Mouse (Mus musculus) right cerebral cortex, adult 2 months (tissue): ENCODE data around the gene Rpn1.
"Not testable (repeated sequence)": the region's sequence is repeated elsewhere in the genome, so short reads cannot be mapped to it uniquely, and the experiment has no call there.

Experiments used
- DNase-seq, 2 experiments: peaks; one replicate each; pipeline ENCODE4 v3.0.0; 2021 to 2022; ENCODE audit warnings: low spot score in 2 of 2

Gene Rpn1

DNA sequence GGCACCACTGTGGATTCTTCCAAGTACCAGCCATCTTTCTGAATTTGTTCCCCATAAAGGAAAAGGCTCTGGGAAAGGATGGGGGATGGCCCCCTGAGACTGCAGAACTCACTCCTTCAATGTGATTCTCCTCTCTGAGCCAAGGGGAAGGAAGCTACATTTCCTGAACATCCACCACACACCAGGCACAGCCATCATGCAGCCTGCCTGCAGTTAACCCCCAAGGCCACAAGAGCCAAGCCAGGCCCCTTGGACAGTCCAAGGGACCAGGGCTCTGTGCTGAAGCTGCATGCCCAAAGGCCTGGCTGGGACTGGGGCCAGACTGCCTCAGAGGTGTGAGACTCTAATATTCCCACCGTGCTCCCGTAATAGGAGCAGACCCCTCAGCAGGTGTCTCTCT, 37.5 kb downstream of the Rpn1 start:
- no peak for DNase-seq

GRCm38 (mm10) chr6:88123150-88123857, 39.0 kb downstream of the Rpn1 start:
- no peak for DNase-seq

DNA sequence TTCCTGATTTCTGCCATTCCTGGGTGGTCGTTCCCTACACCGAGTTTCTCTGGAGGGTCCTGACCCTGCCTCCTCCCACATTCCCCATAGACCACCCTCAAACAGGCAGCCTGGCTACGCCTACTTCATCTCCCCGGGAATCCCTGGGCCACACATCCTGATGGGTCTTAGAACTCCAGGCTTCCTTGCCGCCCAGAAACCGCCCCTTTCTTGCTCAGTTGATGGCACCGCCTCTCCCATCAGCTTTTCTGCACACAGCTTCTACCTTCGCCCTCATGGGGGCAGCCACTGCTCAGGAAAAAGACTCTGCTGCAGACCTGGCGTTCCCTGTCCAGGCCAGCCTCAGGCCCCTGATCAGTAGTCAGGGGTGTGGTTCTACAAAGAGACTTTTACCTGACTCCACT, 39.6 kb downstream of the Rpn1 start:
- DNase-seq = peak; percentile 43 to 48

GRCm38 (mm10) chr6:88124551-88124950, 40.3 kb downstream of the Rpn1 start:
- DNase-seq = no peak

- DNase-seq = not testable (repeated sequence)
Observed at GRCm38 (mm10) chr6:88125815-88126214, 41.5 kb downstream of the Rpn1 start.

- DNase-seq = no peak
Observed at GRCm38 (mm10) chr6:88131521-88131920, 47.2 kb downstream of the Rpn1 start.

DNA sequence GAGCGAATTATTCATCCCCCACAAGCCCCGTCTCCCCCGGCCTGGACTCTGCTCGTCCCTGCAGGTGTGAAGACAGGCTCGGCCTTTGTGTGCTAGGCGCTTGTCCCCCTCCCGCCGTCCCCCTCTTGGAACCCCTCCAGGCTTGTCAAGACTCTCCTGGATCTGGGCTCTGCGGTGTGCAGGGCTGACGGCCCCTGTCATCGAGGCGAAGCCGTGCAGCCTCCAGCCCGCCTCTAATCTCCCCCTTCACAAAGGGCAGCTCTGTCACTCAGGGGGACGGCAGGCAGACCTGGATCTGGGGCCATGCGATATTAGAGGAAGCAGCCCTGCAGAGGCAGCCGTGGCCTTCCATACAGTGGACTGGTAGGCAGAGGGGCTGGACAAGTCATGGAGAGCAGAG, 47.8 kb downstream of the Rpn1 start:
- DNase-seq = no peak

- DNase-seq = no peak
Observed at GRCm38 (mm10) chr6:88133061-88133460, 48.8 kb downstream of the Rpn1 start.

- DNase-seq = no peak
Observed at GRCm38 (mm10) chr6:88133878-88134277, 49.6 kb downstream of the Rpn1 start.

DNA sequence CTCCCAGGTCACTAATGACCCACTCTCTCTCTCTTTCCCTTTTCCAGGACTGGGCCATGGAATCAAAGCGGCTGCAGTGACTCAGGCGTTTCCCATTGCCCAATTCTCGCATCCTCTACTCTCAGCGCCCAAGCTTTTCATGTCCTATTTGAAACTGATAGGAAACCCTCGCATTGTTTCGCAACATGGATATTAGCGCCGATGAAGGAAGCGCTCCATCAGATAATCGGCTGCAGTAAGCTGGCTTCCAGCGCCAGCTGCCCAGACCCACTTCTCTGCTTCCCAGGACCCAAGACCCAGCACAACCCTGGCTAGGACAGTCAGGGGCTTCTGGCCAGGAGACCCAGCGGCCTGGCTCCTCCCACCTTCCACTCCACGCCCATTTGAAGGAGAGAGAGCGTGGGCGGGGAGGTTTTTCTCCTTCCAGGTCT, 51.9 kb downstream of the Rpn1 start:
- DNase-seq = no peak

GRCm38 (mm10) chr6:88138485-88138884, 54.2 kb downstream of the Rpn1 start:
- DNase-seq = no peak

DNA sequence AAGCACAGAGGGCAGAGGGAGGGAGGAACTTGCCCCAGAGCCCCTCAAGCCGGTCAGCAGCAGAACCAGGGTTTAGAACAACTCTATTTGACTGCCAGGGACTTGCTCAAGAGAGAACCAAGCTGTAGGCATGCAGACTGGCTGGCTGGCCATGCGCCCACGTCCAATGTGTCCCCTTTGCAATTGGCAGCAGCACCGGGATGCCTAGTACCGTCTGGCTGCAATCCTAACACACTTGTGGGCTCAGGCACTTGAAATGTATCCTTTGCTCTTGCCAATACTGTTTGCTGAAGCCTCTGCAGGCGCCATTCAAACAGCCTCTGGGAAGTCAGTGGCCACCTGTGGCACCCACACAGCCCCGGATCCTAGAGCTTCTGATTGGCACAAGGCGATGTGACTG, 56.0 kb downstream of the Rpn1 start:
- DNase-seq = peak; percentile 72 to 79

GRCm38 (mm10) chr6:88145793-88146192, 61.5 kb downstream of the Rpn1 start:
- no peak for DNase-seq

- DNase-seq = no peak
Observed at GRCm38 (mm10) chr6:88146576-88146975, 62.3 kb downstream of the Rpn1 start.

- no peak for DNase-seq
Observed at GRCm38 (mm10) chr6:88147411-88148003, 63.2 kb downstream of the Rpn1 start.

- DNase-seq = no peak
Observed at GRCm38 (mm10) chr6:88151335-88151734, 67.1 kb downstream of the Rpn1 start.

DNA sequence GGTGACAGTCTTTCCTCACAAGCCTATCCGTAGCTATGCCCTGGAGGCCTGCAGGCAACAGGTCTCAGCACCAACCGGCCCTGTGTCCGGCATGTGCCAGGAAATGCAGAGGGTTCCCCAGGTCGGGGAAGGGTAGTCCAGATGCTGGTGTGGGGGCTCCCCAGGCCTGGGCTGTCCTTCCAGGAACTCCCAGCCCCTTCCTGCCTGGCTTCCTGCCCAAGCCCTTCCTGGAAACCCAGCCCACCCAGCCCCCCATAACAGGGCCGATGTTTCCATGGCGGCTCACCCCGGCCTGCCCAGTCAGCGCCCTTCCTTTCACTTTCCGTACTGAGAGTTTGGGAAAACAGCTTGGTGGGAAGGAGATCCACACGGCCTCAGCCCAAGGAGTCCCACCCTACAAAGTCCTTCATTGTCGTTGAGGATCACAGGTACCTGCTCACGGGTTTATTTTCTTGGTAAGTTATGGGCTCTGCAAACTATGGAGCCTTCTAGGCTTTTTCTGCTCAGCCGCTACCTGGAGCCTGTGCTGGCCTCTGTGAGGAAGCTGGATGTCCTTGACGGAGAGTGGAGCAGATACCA, 67.9 kb downstream of the Rpn1 start:
- DNase-seq = no peak

DNA sequence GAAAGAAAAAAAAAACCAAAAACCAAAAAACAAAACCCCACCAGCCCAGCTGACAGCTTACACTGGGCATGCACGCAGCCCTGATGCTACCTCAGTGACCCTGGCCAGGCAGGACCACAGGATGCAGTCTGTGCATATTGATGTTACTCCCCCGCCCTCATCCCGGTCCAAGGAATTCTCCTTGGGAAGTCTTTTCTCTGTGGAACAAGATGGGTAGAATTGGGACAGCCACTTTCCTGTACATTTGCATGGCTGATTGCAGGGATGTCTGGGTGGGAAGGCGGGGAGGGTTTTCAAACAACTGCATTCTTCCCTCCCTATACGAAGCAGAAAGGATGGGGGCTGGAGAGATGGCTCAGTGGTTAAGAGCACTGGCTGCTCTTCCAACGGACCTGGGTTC, 68.7 kb downstream of the Rpn1 start:
- DNase-seq = no peak
